Mouse (Mus musculus): ENCODE results near the gene Chn2. TPM values are rescaled to one million over a fixed set of nuclear protein-coding genes. Genes with fewer than 3 reads are reported as not detected.

Gene Chn2
- polyA plus RNA-seq, 1 experiment from 2014 or later, result 5.4 TPM

DNA sequence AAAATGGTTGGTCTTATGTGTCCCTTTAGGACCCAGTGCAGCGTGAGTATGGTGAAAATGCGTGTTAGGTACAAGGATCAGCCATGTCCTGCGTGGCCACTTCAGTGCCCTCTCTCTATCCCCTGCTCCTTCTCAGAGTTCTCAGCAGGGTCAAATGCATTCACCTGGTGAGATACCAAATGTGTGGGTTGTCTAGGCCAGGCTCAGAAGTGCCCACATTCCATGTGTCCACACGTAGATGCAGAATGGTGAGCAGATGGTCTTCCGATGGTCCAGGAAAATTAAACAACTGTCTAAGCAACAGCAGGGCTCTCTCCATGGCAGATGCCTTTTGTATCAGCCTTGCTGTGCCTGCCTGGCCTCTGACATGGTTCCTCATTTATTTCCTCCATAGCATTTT lies 93.9 kb downstream of the Chn2 start:
- Histone ChIP-seq H3K4me2 (no peak overlapping the region), H3K27me3 (no peaks in the 10 kb centered on the region), H3K4me1 (replicated peaks) (peaks cover 6% of the 10 kb centered on the region), H3K9me3 (replicated peaks) (no peaks in the 10 kb centered on the region), H3K36me3 (no peaks in the 10 kb centered on the region), H3K9ac (no peak overlapping the region), H3K27ac (no peak overlapping the region), H3K4me3 (no peak overlapping the region)
- ATAC-seq (replicated peaks; ENCODE audit: insufficient number of reproducible peaks, insufficient read depth, low FRiP score, low read depth), result no peak
- WGBS, result 83% methylated on average over 5 of the region's 5 CpGs

DNA sequence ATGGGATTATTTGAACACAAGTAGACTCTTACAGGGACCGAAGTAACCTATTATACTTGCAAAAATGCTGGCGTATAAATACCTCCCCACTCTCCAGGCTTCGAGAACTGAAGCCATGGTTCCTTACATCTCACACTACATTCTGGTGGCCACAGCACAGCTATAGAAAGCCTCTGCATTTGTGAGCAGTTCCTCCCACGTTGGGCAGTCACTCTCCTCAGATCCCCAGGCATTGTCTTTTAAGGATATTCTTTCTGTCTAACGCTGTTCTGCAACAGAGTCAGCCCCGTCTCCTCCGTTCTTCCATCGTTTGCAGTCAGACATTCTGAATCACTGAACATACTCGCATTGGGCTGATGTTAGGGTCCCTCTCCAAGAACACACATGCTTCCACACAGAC lies 98.8 kb downstream of the Chn2 start:
- ATAC-seq (replicated peaks; ENCODE audit: insufficient number of reproducible peaks, insufficient read depth, low FRiP score, low read depth), result no peak
- H3K4me3 ChIP-seq, result no peak overlapping the region
- no peaks in the 10 kb centered on the region for H3K9me3 ChIP-seq (replicated peaks)
- H3K9ac ChIP-seq, result no peak overlapping the region
- H3K36me3 ChIP-seq, result no peaks in the 10 kb centered on the region
- H3K27me3 ChIP-seq, result no peaks in the 10 kb centered on the region
- no peak overlapping the region for H3K27ac ChIP-seq
- no peaks in the 10 kb centered on the region for H3K4me1 ChIP-seq (replicated peaks)
- WGBS, result 90% methylated on average over 9 of the region's 9 CpGs
- no peak overlapping the region for H3K4me2 ChIP-seq

DNA sequence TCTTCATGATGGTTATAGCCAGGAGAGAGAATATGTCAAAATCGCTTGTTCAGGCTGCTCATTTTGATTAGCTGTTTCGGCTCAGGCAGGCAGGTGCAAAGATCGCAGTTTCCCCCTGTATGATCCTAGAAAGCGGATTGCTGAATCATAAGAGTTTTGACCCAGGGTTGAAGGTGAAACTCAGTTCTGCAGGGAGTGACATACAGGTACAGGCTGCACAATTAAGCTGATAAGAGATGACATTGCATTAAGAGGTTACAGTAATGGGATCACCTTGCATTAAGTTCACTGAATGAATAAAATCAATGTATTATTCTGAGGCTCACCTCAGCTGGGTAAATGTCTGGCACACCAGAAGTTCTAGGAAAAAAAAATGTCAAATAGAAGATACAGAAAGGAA lies 101.1 kb downstream of the Chn2 start:
- ATAC-seq (replicated peaks; ENCODE audit: insufficient number of reproducible peaks, insufficient read depth, low FRiP score, low read depth), result no peak
- H3K4me1 ChIP-seq (replicated peaks), result no peaks in the 10 kb centered on the region
- 87% methylated on average over 4 of the region's 4 CpGs for WGBS
- H3K27ac ChIP-seq, result no peak overlapping the region
- H3K9ac ChIP-seq, result no peak overlapping the region
- H3K9me3 ChIP-seq (replicated peaks), result no peaks in the 10 kb centered on the region
- H3K36me3 ChIP-seq, result no peaks in the 10 kb centered on the region
- H3K4me3 ChIP-seq, result no peak overlapping the region
- no peaks in the 10 kb centered on the region for H3K27me3 ChIP-seq
- no peak overlapping the region for H3K4me2 ChIP-seq

DNA sequence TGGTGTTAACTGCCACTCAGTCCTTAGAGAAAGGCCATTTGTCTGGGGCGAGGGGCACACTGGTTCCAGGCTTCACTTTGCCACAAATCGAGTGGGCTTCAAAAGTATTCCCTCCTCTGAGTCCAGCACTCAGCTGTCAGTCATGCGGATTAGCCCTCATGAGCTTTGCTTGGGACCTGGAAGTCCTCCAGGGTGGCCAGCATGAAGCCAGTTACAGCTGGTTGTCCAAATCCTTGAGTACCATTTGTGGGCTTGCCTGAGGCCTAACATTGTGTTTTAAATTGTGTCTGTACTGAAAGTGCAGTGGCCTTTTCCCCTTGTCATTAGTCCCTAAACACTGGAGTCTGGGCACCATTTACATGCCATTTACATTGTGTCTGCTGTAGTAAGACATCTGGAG lies 101.8 kb downstream of the Chn2 start:
- Histone ChIP-seq H3K27me3 (no peaks in the 10 kb centered on the region), H3K9ac (no peak overlapping the region), H3K4me1 (replicated peaks) (no peaks in the 10 kb centered on the region), H3K9me3 (replicated peaks) (no peaks in the 10 kb centered on the region), H3K27ac (no peak overlapping the region), H3K36me3 (no peaks in the 10 kb centered on the region), H3K4me3 (no peak overlapping the region), H3K4me2 (no peak overlapping the region)
- 88% methylated on average over 3 of the region's 3 CpGs for WGBS
- no peak for ATAC-seq (replicated peaks; ENCODE audit: insufficient number of reproducible peaks, insufficient read depth, low FRiP score, low read depth)

DNA sequence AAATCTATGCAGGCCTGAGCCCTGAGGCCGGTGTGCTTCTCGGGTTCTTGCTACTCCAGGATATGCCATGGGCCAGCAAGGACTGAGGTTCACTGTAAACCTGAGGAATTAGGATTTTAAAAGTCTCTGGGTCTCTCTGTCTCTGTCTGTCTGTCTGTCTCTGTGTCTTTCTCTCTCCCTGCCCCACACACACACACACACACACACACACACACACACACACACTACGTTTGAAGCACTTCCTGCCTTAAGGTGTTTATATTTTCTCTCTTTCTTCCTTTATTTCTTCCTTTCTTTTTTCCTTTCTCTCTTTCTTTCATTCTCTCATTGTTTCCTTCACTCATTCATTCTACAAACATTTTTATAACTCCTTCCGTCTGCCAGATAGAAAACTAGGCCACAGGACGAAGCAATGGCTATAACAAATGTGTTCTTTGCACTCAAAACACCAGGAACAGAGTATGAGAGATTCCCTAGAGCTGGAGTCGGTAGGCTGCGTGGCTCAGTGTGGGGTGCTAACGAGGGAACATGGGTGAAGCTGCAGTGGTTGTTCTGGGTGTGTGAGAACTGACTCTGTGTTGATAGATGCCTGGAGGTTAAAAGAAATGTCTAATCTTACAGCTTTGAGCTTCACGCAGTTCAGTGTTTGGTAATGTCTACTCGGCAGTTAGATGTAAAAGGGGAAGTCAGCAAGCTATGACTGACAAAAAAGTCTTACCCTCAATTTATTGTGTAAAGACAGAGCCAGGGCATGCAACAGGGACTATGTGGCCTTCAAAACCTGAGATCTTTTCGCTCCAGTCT lies 103.7 kb downstream of the Chn2 start:
- Histone ChIP-seq H3K36me3 (no peaks in the 10 kb centered on the region), H3K9me3 (replicated peaks) (no peaks in the 10 kb centered on the region), H3K4me1 (replicated peaks) (no peaks in the 10 kb centered on the region), H3K9ac (no peak overlapping the region), H3K4me3 (no peak overlapping the region), H3K27me3 (no peaks in the 10 kb centered on the region), H3K27ac (no peak overlapping the region), H3K4me2 (no peak overlapping the region)
- 71% methylated on average over 11 of the region's 11 CpGs for WGBS
- ATAC-seq (replicated peaks; ENCODE audit: insufficient number of reproducible peaks, insufficient read depth, low FRiP score, low read depth), result no peak

DNA sequence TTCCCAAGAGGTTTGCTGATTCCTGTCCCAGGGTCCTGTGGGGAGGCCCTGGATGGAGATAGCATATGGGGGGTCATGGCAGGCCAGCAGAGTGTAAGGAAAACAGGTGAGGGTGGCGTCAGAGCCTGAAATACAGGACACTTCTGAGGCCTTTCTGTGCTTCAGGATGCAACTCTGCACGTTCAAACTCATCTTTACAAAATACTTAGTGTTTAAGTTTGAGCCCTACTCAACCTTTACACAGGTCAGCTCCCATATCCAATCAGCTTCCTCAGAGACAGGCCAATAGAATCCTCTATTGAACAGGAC lies 104.3 kb downstream of the Chn2 start:
- H3K4me3 ChIP-seq, result no peak overlapping the region
- WGBS, result 74% methylated on average over 2 of the region's 2 CpGs
- no peaks in the 10 kb centered on the region for H3K4me1 ChIP-seq (replicated peaks)
- H3K9me3 ChIP-seq (replicated peaks), result no peaks in the 10 kb centered on the region
- H3K4me2 ChIP-seq, result no peak overlapping the region
- no peak for ATAC-seq (replicated peaks; ENCODE audit: insufficient number of reproducible peaks, insufficient read depth, low FRiP score, low read depth)
- H3K27ac ChIP-seq, result no peak overlapping the region
- no peaks in the 10 kb centered on the region for H3K27me3 ChIP-seq
- H3K36me3 ChIP-seq, result no peaks in the 10 kb centered on the region
- H3K9ac ChIP-seq, result no peak overlapping the region

DNA sequence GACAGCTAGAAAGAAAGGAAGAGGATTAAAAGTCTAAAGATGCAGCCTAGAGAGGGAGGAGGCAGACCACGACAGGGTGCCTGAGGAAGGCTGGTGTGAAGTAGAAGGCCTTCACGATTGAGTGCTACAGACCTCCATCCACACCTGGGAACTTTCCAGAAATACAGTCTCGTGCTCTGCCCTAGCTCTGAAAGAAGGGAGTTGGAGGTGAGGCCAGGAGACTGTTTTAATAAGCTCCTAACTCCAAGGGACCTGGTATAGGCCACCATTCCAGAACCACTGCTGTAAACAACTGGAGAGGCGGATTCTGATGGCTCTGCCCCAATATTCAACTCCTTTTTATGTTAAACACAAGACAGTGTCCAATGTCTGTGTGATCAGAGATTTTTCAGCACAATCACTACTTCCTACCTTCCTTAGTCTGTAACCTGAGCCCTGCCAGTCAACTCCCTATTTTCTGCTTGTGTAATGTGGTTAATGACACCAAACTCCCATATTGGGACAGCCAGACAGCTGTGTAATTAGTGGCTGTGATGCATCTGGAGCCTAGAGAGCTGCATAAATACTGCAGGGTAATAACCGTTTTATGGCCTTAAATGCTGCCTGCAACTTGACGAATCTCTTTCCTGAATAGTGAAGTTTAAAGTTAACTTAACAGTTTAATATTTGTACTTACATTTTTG lies 109.6 kb downstream of the Chn2 start:
- H3K4me1 ChIP-seq (replicated peaks), result no peaks in the 10 kb centered on the region; the same call in 1 of the 2 replicates
- no peaks in the 10 kb centered on the region for H3K27me3 ChIP-seq
- H3K4me3 ChIP-seq, result no peak overlapping the region
- no peaks in the 10 kb centered on the region for H3K36me3 ChIP-seq
- no peak overlapping the region for H3K9ac ChIP-seq
- no peak for ATAC-seq (replicated peaks; ENCODE audit: insufficient number of reproducible peaks, insufficient read depth, low FRiP score, low read depth)
- H3K9me3 ChIP-seq (replicated peaks), result no peaks in the 10 kb centered on the region
- H3K4me2 ChIP-seq, result no peak overlapping the region
- 73% methylated on average over 6 of the region's 6 CpGs for WGBS
- no peak overlapping the region for H3K27ac ChIP-seq

DNA sequence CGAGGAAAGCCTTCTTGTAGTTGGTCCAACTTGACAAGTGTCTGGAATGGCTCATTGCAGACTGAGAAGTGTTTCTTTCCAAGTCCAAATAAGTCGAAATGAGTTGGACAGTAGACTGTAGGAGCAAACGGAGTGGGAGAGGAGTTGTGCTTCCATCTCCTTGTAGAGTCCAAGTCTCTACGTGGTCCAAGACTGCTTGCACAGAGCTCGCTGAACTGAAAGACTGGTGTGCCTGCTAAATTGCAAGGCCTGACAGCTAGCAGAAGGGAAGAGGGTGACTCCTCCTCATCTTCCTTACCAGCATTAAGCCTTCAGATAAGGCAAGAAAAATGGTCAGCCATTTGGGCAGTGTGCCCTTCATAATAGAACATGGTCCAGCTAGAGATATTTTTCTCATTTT lies 111.5 kb downstream of the Chn2 start:
- ATAC-seq (replicated peaks; ENCODE audit: insufficient number of reproducible peaks, insufficient read depth, low FRiP score, low read depth), result no peak
- 50% methylated on average over 5 of the region's 5 CpGs for WGBS

DNA sequence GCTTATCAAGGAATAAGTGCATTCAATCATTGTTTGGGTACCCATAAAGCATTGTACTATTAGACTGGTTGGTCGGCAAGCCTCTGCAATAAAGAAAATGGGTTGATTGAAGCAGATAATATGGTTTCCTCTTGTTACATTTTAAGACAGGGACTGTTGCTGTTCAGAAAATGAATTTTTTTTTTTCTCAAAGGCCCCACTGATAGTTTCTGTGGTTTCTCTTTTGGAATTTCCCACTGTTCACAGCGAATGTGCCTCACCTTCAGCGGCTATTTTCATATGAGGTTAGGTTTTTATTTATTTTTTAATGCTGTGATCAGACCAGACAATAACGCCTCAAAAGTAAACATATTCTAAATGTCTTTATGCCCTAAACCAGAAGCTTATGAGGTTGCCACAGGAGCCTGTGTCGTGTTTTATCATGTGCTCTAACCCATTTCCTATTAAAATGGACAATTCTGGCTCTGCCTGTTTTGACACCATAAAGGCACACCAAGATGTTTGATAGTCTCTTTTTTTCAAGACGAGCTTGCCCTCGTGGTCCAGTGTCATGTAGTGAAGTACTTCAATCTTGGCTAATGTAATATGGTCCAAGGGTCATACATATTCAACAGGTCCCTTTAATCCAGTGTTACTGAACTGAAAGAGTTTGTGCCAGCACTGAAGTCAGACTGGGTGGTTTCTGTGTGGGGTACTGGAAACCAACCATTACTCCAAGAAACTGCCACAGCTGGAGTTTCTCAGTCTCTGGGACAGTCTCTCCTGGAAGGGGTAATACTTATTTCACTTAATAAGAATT lies 112.3 kb downstream of the Chn2 start:
- Histone ChIP-seq H3K4me1 (replicated peaks) (no peaks in the 10 kb centered on the region; the same call in 1 of the 2 replicates), H3K27ac (no peak overlapping the region), H3K27me3 (no peaks in the 10 kb centered on the region), H3K9me3 (replicated peaks) (no peaks in the 10 kb centered on the region), H3K9ac (no peak overlapping the region), H3K4me2 (no peak overlapping the region), H3K36me3 (no peaks in the 10 kb centered on the region), H3K4me3 (no peak overlapping the region)
- WGBS, result 73% methylated on average over 7 of the region's 7 CpGs
- no peak for ATAC-seq (replicated peaks; ENCODE audit: insufficient number of reproducible peaks, insufficient read depth, low FRiP score, low read depth)

More for the DNA sequence above, 111.5 kb downstream of the Chn2 start:
- H3K4me1 ChIP-seq (replicated peaks), result no peaks in the 10 kb centered on the region; the same call in 1 of the 2 replicates
- H3K4me2 ChIP-seq, result no peak overlapping the region
- H3K27me3 ChIP-seq, result no peaks in the 10 kb centered on the region
- no peaks in the 10 kb centered on the region for H3K9me3 ChIP-seq (replicated peaks)
- H3K9ac ChIP-seq, result no peak overlapping the region
- H3K27ac ChIP-seq, result no peak overlapping the region; the same call in 1 of the 2 replicates
- H3K36me3 ChIP-seq, result no peaks in the 10 kb centered on the region
- no peak overlapping the region for H3K4me3 ChIP-seq

DNA sequence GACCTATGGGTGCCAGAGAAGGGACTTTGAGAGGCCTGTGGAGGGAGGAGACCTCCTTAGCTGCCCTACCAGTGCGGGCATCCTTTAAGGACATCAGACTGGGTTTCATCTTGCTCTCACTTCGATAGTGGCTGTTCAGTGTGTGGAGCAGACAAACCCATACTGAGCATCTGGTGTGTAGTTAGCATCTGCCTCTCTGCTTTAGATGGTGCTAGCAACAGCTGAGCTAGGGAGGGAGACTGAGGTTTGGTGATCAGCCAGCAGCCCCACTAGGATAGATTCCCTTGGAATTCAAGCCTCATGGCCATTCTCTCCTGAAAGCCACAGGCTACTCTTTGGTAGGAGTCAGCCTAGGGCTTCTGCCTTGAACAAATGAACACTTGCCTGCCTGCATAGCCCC lies 117.7 kb downstream of the Chn2 start:
- no peak for ATAC-seq (replicated peaks; ENCODE audit: insufficient number of reproducible peaks, insufficient read depth, low FRiP score, low read depth)
- H3K4me3 ChIP-seq, result no peak overlapping the region
- H3K27me3 ChIP-seq, result no peaks in the 10 kb centered on the region
- WGBS, result 84% methylated on average over 2 of the region's 2 CpGs
- H3K9me3 ChIP-seq (replicated peaks), result no peaks in the 10 kb centered on the region
- H3K36me3 ChIP-seq, result no peaks in the 10 kb centered on the region
- H3K9ac ChIP-seq, result no peak overlapping the region
- no peak overlapping the region for H3K27ac ChIP-seq
- H3K4me1 ChIP-seq (replicated peaks), result peaks cover 9% of the 10 kb centered on the region
- no peak overlapping the region for H3K4me2 ChIP-seq

DNA sequence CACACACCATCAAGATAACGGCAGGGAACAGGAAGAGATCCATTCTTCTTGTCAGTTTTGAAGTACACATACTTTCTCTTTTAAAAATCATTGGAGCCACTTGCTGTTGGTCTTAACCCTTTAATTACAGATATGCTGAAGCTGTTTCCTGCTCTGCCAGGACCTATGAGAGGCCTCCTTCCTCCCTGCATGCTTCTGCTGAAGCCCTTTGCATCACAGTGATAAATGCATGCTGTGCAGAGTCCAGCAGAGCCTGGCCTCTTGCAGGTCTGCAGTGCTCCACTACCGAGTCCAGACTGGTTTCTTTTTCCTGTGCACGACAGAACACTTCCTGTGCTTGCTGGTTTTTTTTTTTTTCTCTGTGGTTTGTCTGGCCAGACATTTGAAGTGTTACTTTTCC lies 119.0 kb downstream of the Chn2 start:
- 20% methylated on average over 3 of the region's 3 CpGs for WGBS
- Histone ChIP-seq H3K4me1 (replicated peaks) (peaks cover 9% of the 10 kb centered on the region), H3K27ac (no peak overlapping the region), H3K9ac (no peak overlapping the region), H3K9me3 (replicated peaks) (no peaks in the 10 kb centered on the region), H3K4me3 (no peak overlapping the region), H3K36me3 (no peaks in the 10 kb centered on the region), H3K27me3 (no peaks in the 10 kb centered on the region), H3K4me2 (0 out of 2 replicates have a peak overlapping the region, but pooled peaks have one; percentile 2)
- ATAC-seq (replicated peaks; ENCODE audit: insufficient number of reproducible peaks, insufficient read depth, low FRiP score, low read depth), result no peak
